Mouse (Mus musculus): ENCODE results near the gene Man1a2. TPM values are rescaled to one million over a fixed set of nuclear protein-coding genes. Genes with fewer than 3 reads are reported as not detected.

The Man1a2 gene
- polyA plus RNA-seq, 1 experiment from 2014 or later = 46.7 TPM

DNA sequence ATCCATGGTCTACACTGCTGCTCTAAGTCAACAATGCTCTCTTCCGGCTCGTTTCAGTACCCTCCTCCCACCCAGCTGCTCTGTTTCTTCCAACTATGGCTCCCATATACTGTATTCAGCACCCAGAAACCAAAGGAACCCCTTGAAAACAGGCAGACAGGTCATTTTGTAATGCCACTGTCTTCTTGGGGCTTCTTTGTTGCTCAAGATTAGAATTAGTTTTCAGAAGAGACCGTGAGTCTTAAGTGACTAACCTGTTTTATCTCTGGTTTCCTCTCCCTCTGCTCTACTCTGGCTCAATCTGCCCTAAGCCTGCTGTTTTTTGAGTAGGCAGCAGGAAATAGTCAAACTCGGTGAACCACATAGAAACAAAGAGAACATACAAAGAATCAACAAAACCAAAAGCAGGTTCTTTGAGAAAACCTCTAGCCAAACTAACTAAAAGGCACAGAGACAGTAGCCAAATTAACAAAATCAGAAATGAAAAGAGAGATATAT lies 127.0 kb downstream of the Man1a2 start:
- no peaks in the 10 kb centered on the region for H3K9me3 ChIP-seq
- H3K27me3 ChIP-seq (replicated peaks) = no peaks in the 10 kb centered on the region
- ATAC-seq (ENCODE audit: extremely low read depth, insufficient number of reproducible peaks, low FRiP score, low TSS enrichment) = no peak
- H3K9ac ChIP-seq = no peak overlapping the region
- WGBS = 75% methylated on average over 4 of the region's 4 CpGs
- peaks cover 8% of the 10 kb centered on the region for H3K36me3 ChIP-seq
- H3K4me3 ChIP-seq = no peak overlapping the region
- no peaks in the 10 kb centered on the region for H3K4me1 ChIP-seq
- H3K4me2 ChIP-seq = no peak overlapping the region
- H3K27ac ChIP-seq (replicated peaks) = no peak overlapping the region

DNA sequence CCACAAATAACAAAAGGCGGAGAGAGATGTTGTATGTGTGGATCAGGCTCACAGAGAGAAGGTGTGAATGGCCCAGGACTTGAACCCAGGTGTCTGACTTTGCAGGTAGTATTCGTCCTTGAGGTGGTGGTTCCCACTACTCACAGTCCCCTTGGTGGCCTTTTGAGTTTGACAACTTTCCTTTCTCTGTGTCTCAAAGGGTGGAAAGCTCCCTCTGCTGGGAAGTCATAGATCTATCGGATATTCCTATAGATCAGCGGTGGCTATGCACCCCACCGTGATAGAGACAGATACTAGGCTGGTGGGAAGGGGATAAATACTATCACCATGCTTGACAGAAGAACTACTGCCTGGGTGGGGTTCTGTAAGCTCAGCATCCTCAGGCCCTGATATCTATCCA lies 130.5 kb downstream of the Man1a2 start:
- H3K4me3 ChIP-seq = no peak overlapping the region
- H3K9me3 ChIP-seq = no peaks in the 10 kb centered on the region
- 41% methylated on average over 5 of the region's 5 CpGs for WGBS
- no peaks in the 10 kb centered on the region for H3K36me3 ChIP-seq
- ATAC-seq (ENCODE audit: extremely low read depth, insufficient number of reproducible peaks, low FRiP score, low TSS enrichment) = no peak
- H3K4me1 ChIP-seq = no peaks in the 10 kb centered on the region
- no peaks in the 10 kb centered on the region for H3K27me3 ChIP-seq (replicated peaks)
- no peak overlapping the region for H3K9ac ChIP-seq
- no peak overlapping the region for H3K27ac ChIP-seq (replicated peaks)
- no peak overlapping the region for H3K4me2 ChIP-seq

DNA sequence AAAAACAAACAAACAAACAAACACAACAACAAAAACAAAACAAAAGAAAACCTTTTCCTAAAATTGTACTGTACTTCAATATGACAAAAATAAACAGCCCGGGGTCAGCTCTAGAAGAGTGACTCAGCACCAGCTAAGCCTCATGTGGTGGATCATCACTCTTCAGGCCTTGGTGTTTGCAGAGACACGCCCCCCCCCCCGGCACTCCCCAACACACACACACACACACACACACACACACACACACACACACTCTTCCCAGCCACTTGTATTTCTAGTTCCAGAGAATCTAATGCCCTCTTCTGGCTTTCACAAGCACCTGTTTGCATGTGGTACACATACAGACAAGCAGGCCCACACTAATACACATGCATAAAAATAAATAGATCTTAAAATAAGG lies 133.1 kb downstream of the Man1a2 start:
- peak; percentile 52; the same call in 1 of the 2 replicates for ATAC-seq (ENCODE audit: extremely low read depth, insufficient number of reproducible peaks, low FRiP score, low TSS enrichment)
- H3K27ac ChIP-seq (replicated peaks) = no peak overlapping the region
- no peak overlapping the region for H3K4me2 ChIP-seq
- no peaks in the 10 kb centered on the region for H3K36me3 ChIP-seq
- peaks cover 5% of the 10 kb centered on the region for H3K4me1 ChIP-seq
- H3K4me3 ChIP-seq = no peak overlapping the region
- H3K27me3 ChIP-seq (replicated peaks) = no peaks in the 10 kb centered on the region
- WGBS = 81% methylated on average over 1 of the region's 3 CpGs
- H3K9ac ChIP-seq = no peak overlapping the region
- no peaks in the 10 kb centered on the region for H3K9me3 ChIP-seq

DNA sequence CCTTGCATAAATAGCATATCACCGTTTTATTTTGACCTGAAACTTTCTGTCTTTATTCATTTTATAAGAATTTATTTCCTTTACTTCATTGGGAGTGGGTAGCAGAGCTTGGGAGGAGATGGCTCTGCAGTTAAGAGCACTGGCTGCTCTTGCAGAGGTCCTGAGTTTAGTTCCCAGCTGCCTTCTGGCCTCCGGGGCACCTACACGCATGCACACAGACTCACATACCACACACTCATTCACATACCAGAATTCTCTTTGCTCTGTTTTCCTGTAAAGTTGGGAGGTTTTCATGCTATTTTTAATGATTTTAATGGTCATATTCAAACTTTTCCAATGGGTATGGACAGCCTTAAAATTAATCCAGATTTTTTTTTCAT lies 137.4 kb downstream of the Man1a2 start:
- 56% methylated on average over 3 of the region's 3 CpGs for WGBS
- H3K4me1 ChIP-seq = peaks cover 7% of the 10 kb centered on the region
- no peaks in the 10 kb centered on the region for H3K27me3 ChIP-seq (replicated peaks)
- H3K9ac ChIP-seq = no peak overlapping the region
- no peak for ATAC-seq (ENCODE audit: extremely low read depth, insufficient number of reproducible peaks, low FRiP score, low TSS enrichment)
- no peak overlapping the region for H3K27ac ChIP-seq (replicated peaks)
- no peak overlapping the region for H3K4me3 ChIP-seq
- no peak overlapping the region for H3K4me2 ChIP-seq
- no peaks in the 10 kb centered on the region for H3K9me3 ChIP-seq
- H3K36me3 ChIP-seq = no peaks in the 10 kb centered on the region

DNA sequence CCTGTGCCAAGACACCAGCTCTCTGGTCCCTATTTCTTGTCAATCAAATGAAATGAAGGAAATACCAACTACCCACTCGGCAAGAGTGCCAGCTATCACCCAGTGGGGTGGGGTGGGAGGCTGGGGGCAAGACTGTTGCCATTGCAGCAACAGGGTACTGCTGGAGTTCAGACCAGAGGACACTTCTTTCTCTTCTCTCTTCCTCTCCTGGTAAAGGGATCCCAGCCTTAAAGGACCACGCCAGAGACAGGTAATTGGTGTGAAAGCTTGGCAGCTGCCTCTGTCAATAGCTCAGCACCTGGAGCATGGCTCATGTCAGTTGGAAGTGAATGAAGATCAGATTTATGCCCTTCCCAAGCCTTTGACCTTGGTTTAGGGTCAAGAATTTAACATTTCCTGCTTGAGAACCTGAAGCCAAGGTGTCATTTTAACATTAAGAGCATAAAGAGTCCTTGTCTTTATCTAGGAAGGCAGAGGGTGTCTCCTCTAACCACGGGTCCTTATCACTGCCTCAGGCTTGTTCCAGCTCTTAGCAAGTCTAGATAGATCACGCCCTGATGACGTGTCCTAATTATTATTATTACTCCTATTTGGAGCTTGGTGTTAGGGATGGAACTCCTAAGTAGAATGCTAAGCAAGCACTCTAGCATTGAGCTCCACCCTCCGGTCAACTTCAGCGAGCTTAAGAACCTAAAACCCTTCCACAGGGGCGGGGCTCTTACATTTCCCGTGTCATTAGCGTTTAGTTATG lies 138.0 kb downstream of the Man1a2 start:
- ATAC-seq (ENCODE audit: extremely low read depth, insufficient number of reproducible peaks, low FRiP score, low TSS enrichment) = 0 out of 2 replicates have a peak, but pooled peaks have one; percentile 35
- Histone ChIP-seq H3K27me3 (replicated peaks) (no peaks in the 10 kb centered on the region), H3K4me2 (no peak overlapping the region), H3K27ac (replicated peaks) (no peak overlapping the region), H3K4me1 (peaks cover 7% of the 10 kb centered on the region), H3K4me3 (no peak overlapping the region), H3K9ac (no peak overlapping the region), H3K36me3 (no peaks in the 10 kb centered on the region), H3K9me3 (no peaks in the 10 kb centered on the region)
- 50% methylated on average over 10 of the region's 10 CpGs for WGBS

DNA sequence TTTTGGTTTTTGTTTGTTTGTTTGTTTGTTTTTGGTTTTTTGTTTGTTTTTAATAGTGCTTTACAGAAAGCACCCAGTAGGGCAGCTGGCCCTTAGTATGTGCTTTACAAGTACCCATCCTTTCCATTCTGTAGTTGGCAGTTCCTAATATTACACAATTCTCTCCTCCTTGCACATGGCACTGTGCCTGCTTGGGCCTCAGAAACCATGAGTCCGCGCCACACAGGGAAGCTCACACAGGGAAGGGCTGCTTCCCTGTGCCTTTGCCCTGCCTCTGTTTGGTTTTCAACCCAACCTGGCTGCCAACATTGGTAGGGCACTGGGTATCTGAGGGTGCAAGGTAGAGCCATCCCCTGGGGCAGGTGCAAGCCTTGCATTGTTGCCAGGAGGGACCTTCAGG lies 148.6 kb downstream of the Man1a2 start:
- ATAC-seq (ENCODE audit: extremely low read depth, insufficient number of reproducible peaks, low FRiP score, low TSS enrichment) = no peak
- no peak overlapping the region for H3K27ac ChIP-seq (replicated peaks)
- no peaks in the 10 kb centered on the region for H3K36me3 ChIP-seq
- 97% methylated on average over 2 of the region's 2 CpGs for WGBS
- H3K9ac ChIP-seq = no peak overlapping the region
- H3K4me3 ChIP-seq = no peak overlapping the region
- H3K27me3 ChIP-seq (replicated peaks) = no peaks in the 10 kb centered on the region
- H3K4me2 ChIP-seq = no peak overlapping the region
- no peaks in the 10 kb centered on the region for H3K4me1 ChIP-seq
- no peaks in the 10 kb centered on the region for H3K9me3 ChIP-seq

DNA sequence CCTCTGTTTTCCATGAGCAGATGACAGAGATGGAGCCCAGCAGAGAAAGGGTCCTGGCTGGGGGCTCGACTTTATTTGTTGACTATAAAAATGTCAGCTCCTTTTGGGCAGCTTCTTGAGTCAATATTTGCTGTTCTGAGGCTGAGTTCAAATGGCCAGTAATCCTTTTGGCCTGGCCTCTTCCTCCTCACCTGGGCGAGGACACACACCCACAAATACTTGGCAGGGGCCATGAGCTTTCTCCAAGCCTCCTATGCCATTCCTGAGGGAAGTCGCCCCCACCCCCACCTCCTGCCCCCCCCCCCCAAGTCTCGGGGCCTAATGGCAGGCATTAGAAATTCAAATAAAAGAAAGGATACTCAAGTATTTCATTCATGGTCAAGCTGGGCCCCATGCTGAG lies 149.4 kb downstream of the Man1a2 start:
- Histone ChIP-seq H3K27ac (replicated peaks) (no peak overlapping the region), H3K4me3 (no peak overlapping the region), H3K27me3 (replicated peaks) (no peaks in the 10 kb centered on the region), H3K9me3 (no peaks in the 10 kb centered on the region), H3K36me3 (no peaks in the 10 kb centered on the region), H3K4me1 (no peaks in the 10 kb centered on the region), H3K9ac (no peak overlapping the region), H3K4me2 (no peak overlapping the region)
- ATAC-seq (ENCODE audit: extremely low read depth, insufficient number of reproducible peaks, low FRiP score, low TSS enrichment) = no peak
- 57% methylated on average over 4 of the region's 4 CpGs for WGBS

DNA sequence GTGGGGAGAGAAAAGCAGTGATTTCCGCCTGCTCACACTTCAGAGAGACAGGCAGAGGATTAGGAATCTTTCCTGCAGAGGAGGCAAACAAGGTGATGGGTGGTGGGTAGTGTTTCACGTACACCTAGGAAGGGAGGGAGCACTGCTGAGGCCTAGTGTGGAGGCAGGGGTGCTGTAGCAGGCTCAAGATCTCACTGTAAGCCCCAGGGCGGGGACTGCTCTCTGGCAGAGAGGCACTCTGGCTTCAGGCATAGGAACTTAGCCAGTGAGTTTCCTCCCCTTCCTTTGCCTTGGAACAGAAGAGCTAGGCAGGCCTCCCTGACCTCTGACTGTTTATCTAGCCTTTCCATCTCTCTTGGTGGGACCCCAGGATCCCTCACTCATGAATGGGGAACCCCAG lies 150.0 kb downstream of the Man1a2 start:
- H3K9me3 ChIP-seq = no peaks in the 10 kb centered on the region
- no peak overlapping the region for H3K4me2 ChIP-seq
- H3K9ac ChIP-seq = no peak overlapping the region
- no peak for ATAC-seq (ENCODE audit: extremely low read depth, insufficient number of reproducible peaks, low FRiP score, low TSS enrichment)
- no peaks in the 10 kb centered on the region for H3K27me3 ChIP-seq (replicated peaks)
- H3K36me3 ChIP-seq = no peaks in the 10 kb centered on the region
- no peaks in the 10 kb centered on the region for H3K4me1 ChIP-seq
- no peak overlapping the region for H3K4me3 ChIP-seq
- 45% methylated on average over 3 of the region's 3 CpGs for WGBS
- H3K27ac ChIP-seq (replicated peaks) = no peak overlapping the region

DNA sequence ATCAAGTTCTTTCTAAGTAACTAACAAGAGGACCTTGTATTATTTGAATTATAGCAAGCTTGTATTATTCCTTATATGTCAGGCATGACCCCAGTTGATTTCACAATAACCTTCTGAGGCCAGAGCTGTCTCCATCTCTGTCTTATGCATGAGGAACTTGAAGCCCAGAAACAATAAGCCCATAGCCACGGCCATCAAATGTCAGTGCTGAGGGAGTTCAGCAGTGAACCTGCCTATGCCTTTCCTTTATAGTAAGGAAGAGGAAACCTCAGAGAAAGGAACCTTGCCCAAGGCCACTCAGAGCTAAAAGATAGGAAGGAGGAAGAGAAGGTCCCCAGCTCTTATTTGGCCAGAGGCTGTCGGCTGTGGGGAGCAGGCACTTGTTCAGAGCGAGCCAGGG lies 150.9 kb downstream of the Man1a2 start:
- no peaks in the 10 kb centered on the region for H3K36me3 ChIP-seq
- H3K4me1 ChIP-seq = no peaks in the 10 kb centered on the region
- 72% methylated on average over 3 of the region's 3 CpGs for WGBS
- H3K27ac ChIP-seq (replicated peaks) = no peak overlapping the region
- H3K4me3 ChIP-seq = no peak overlapping the region
- no peak for ATAC-seq (ENCODE audit: extremely low read depth, insufficient number of reproducible peaks, low FRiP score, low TSS enrichment)
- H3K27me3 ChIP-seq (replicated peaks) = no peaks in the 10 kb centered on the region
- no peaks in the 10 kb centered on the region for H3K9me3 ChIP-seq
- no peak overlapping the region for H3K4me2 ChIP-seq
- no peak overlapping the region for H3K9ac ChIP-seq

DNA sequence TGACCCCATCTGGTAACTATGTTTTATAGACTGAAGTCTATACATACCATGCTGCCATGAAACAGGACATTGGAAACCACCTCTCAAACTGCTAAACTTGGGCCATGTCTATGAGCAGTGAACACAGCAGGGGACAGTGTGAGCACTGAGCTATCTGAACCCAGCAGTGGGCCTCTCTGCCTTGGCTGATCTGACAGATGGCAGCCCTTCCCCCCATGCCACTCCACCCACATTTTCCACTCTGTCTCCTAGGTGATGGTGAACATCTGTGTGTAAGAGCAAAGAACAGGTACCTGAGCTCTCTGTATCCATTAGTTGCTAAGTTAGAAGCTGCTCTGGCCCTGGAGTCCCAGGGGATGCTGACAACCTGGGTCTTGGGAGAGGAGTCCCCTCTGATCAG lies 151.9 kb downstream of the Man1a2 start:
- H3K4me2 ChIP-seq = no peak overlapping the region
- H3K27ac ChIP-seq (replicated peaks) = no peak overlapping the region
- no peak overlapping the region for H3K9ac ChIP-seq
- no peaks in the 10 kb centered on the region for H3K9me3 ChIP-seq
- H3K4me3 ChIP-seq = no peak overlapping the region
- no peak for ATAC-seq (ENCODE audit: extremely low read depth, insufficient number of reproducible peaks, low FRiP score, low TSS enrichment)
- no peaks in the 10 kb centered on the region for H3K4me1 ChIP-seq
- no peaks in the 10 kb centered on the region for H3K36me3 ChIP-seq
- no peaks in the 10 kb centered on the region for H3K27me3 ChIP-seq (replicated peaks)

DNA sequence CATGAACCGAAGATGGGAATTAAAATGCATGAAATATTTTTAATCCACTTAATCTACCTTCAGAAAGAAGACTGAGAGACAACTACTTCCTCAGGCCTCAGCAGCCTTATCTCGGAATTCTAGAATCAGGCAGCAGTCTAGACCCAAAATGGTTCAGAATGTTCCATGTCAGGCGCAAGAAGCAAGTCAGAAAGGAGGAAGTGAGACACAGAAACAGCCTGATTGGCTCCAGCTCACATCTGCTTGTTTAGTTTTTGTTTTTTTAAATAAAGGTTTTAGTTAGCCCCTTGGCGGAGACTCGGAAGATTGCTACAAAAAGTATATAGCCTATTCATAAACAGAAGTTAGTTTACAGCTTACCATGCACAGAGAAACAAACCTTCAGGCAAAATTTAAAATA lies 154.4 kb downstream of the Man1a2 start:
- no peak for ATAC-seq (ENCODE audit: extremely low read depth, insufficient number of reproducible peaks, low FRiP score, low TSS enrichment)
- Histone ChIP-seq H3K9me3 (no peaks in the 10 kb centered on the region), H3K27ac (replicated peaks) (no peak overlapping the region), H3K4me3 (no peak overlapping the region), H3K9ac (no peak overlapping the region), H3K4me1 (no peaks in the 10 kb centered on the region), H3K4me2 (no peak overlapping the region), H3K27me3 (replicated peaks) (no peaks in the 10 kb centered on the region), H3K36me3 (no peaks in the 10 kb centered on the region)
- WGBS = 85% methylated on average over 5 of the region's 5 CpGs

DNA sequence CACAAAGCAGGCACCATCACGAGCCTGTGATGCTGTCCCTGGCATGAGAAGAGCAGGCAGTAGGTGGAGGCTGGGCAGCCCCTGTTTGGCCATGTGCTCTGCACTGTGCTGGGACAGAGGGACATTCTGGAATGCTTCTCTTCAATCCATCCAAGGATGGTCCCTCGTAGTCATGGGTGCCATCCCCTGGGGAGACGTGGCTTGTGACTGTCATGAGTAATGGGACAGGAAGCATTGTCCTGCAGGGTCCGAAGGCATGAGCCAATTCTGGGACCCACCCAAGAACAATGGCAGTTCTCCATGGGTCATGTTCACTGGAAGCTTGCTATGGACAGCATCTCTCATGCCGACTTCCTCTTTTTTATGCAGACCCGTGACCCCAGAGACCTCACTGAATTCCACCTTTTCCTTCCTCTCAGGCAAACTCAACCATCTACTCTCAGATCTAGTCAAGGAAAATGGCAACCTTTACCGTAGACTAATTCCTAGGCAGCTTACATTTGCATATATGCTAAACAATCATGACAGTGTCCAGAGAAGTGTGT lies 155.0 kb downstream of the Man1a2 start:
- WGBS = 77% methylated on average over 7 of the region's 7 CpGs
- Histone ChIP-seq H3K9ac (no peak overlapping the region), H3K9me3 (no peaks in the 10 kb centered on the region), H3K4me3 (no peak overlapping the region), H3K36me3 (no peaks in the 10 kb centered on the region), H3K27me3 (replicated peaks) (no peaks in the 10 kb centered on the region), H3K4me1 (no peaks in the 10 kb centered on the region), H3K4me2 (no peak overlapping the region), H3K27ac (replicated peaks) (no peak overlapping the region)
- ATAC-seq (ENCODE audit: extremely low read depth, insufficient number of reproducible peaks, low FRiP score, low TSS enrichment) = no peak
